Mouse (Mus musculus): Measurements from ENCODE around the gene Tada1. TPM values are rescaled to one million over a fixed set of nuclear protein-coding genes. Genes with fewer than 3 reads are reported as not detected.

Gene Tada1
- polyA plus RNA-seq, 1 experiment from 2014 or later: 99.7 TPM

GRCm38 (mm10) chr1:166412266-166412665 is 33.4 kb downstream of the Tada1 start:
- Histone ChIP-seq H3K9ac (replicated peaks; ENCODE audit: low read length) (no peak overlapping the region), H3K4me1 (ENCODE audit: control insufficient read depth, insufficient read depth, low read length) (peaks cover 8% of the 10 kb centered on the region), H3K4me2 (ENCODE audit: low read length) (no peak overlapping the region), H3K4me3 (replicated peaks; ENCODE audit: low read depth, low read length) (no peak overlapping the region), H3K36me3 (ENCODE audit: control insufficient read depth, insufficient read depth, low read length) (peaks cover 5% of the 10 kb centered on the region), H3K9me3 (ENCODE audit: control insufficient read depth, low read length) (no peaks in the 10 kb centered on the region), H3K27ac (replicated peaks; ENCODE audit: low read depth, low read length) (no peak overlapping the region), H3K27me3 (ENCODE audit: control insufficient read depth, insufficient read depth, low read length) (no peaks in the 10 kb centered on the region)
- DNase-seq (no peak), ATAC-seq (ENCODE audit: low FRiP score, low TSS enrichment) (no peak)
- whole genome bisulfite sequencing: 89% methylated on average over 3 of the region's 3 CpGs

GRCm38 (mm10) chr1:166429053-166429452 is 50.2 kb downstream of the Tada1 start:
- Histone ChIP-seq H3K4me1 (ENCODE audit: control insufficient read depth, insufficient read depth, low read length) (no peaks in the 10 kb centered on the region), H3K4me3 (replicated peaks; ENCODE audit: low read depth, low read length) (no peak overlapping the region), H3K9me3 (ENCODE audit: control insufficient read depth, low read length) (no peaks in the 10 kb centered on the region), H3K36me3 (ENCODE audit: control insufficient read depth, insufficient read depth, low read length) (no peaks in the 10 kb centered on the region), H3K4me2 (ENCODE audit: low read length) (no peak overlapping the region), H3K27ac (replicated peaks; ENCODE audit: low read depth, low read length) (no peak overlapping the region), H3K27me3 (ENCODE audit: control insufficient read depth, insufficient read depth, low read length) (no peaks in the 10 kb centered on the region), H3K9ac (replicated peaks; ENCODE audit: low read length) (no peak overlapping the region)
- ATAC-seq (ENCODE audit: low FRiP score, low TSS enrichment) (no peak), DNase-seq (peak; percentile 82)
- 74% methylated on average over 3 of the region's 3 CpGs for WGBS

GRCm38 (mm10) chr1:166429809-166430431 is 51.0 kb downstream of the Tada1 start:
- no peak overlapping the region for H3K4me2 ChIP-seq (ENCODE audit: low read length)
- ATAC-seq (ENCODE audit: low FRiP score, low TSS enrichment) (no peak), DNase-seq (peak; percentile 17)
- H3K27me3 ChIP-seq (ENCODE audit: control insufficient read depth, insufficient read depth, low read length): no peaks in the 10 kb centered on the region
- no peaks in the 10 kb centered on the region for H3K36me3 ChIP-seq (ENCODE audit: control insufficient read depth, insufficient read depth, low read length)
- no peak overlapping the region for H3K27ac ChIP-seq (replicated peaks; ENCODE audit: low read depth, low read length)
- no peak overlapping the region for H3K9ac ChIP-seq (replicated peaks; ENCODE audit: low read length)
- H3K4me3 ChIP-seq (replicated peaks; ENCODE audit: low read depth, low read length): no peak overlapping the region
- 64% methylated on average over 10 of the region's 10 CpGs for WGBS
- no peaks in the 10 kb centered on the region for H3K9me3 ChIP-seq (ENCODE audit: control insufficient read depth, low read length)
- no peaks in the 10 kb centered on the region for H3K4me1 ChIP-seq (ENCODE audit: control insufficient read depth, insufficient read depth, low read length)

- ATAC-seq (ENCODE audit: low FRiP score, low TSS enrichment): no peak
- 78% methylated on average over 6 of the region's 6 CpGs for WGBS
Observed at GRCm38 (mm10) chr1:166439426-166439825, 60.5 kb downstream of the Tada1 start.

GRCm38 (mm10) chr1:166441992-166442391 is 63.1 kb downstream of the Tada1 start:
- Histone ChIP-seq H3K4me3 (replicated peaks; ENCODE audit: low read depth, low read length) (no peak overlapping the region), H3K36me3 (ENCODE audit: control insufficient read depth, insufficient read depth, low read length) (no peaks in the 10 kb centered on the region), H3K27ac (replicated peaks; ENCODE audit: low read depth, low read length) (no peak overlapping the region), H3K9me3 (ENCODE audit: control insufficient read depth, low read length) (no peaks in the 10 kb centered on the region), H3K27me3 (ENCODE audit: control insufficient read depth, insufficient read depth, low read length) (no peaks in the 10 kb centered on the region), H3K4me1 (ENCODE audit: control insufficient read depth, insufficient read depth, low read length) (no peaks in the 10 kb centered on the region), H3K4me2 (ENCODE audit: low read length) (no peak overlapping the region), H3K9ac (replicated peaks; ENCODE audit: low read length) (no peak overlapping the region)
- DNase-seq (no peak), ATAC-seq (ENCODE audit: low FRiP score, low TSS enrichment) (no peak)
- 91% methylated on average over 3 of the region's 3 CpGs for WGBS

More at GRCm38 (mm10) chr1:166439426-166439825, 60.5 kb downstream of the Tada1 start:
- Histone ChIP-seq H3K9ac (replicated peaks; ENCODE audit: low read length) (no peak overlapping the region), H3K4me2 (ENCODE audit: low read length) (no peak overlapping the region), H3K4me1 (ENCODE audit: control insufficient read depth, insufficient read depth, low read length) (no peaks in the 10 kb centered on the region), H3K4me3 (replicated peaks; ENCODE audit: low read depth, low read length) (no peak overlapping the region), H3K9me3 (ENCODE audit: control insufficient read depth, low read length) (no peaks in the 10 kb centered on the region), H3K27me3 (ENCODE audit: control insufficient read depth, insufficient read depth, low read length) (no peaks in the 10 kb centered on the region), H3K36me3 (ENCODE audit: control insufficient read depth, insufficient read depth, low read length) (no peaks in the 10 kb centered on the region), H3K27ac (replicated peaks; ENCODE audit: low read depth, low read length) (no peak overlapping the region)
- DNase-seq: no peak

Other genes starting within 250 kb of the Tada1 start
- not detected in 2 replicates for gene Gpa33, start 248.9 kb upstream of the Tada1 start, polyA plus RNA-seq (2014; fragmentation: Nextera tagmentation; extraction: Ambion mirVana)
- not detected in 2 replicates for gene Mael, start 140.3 kb upstream of the Tada1 start, polyA plus RNA-seq (2014; fragmentation: Nextera tagmentation; extraction: Ambion mirVana)
- gene Ildr2, start 125.0 kb upstream of the Tada1 start, polyA plus RNA-seq (2014; fragmentation: Nextera tagmentation; extraction: Ambion mirVana): 3.7 and 4.1 TPM in 2 replicates
- gene Pogk, start 30.8 kb downstream of the Tada1 start, polyA plus RNA-seq (2014; fragmentation: Nextera tagmentation; extraction: Ambion mirVana): 32.2 and 49.0 TPM in 2 replicates
- not detected in 2 replicates for gene Gm4846, start 118.5 kb downstream of the Tada1 start, polyA plus RNA-seq (2014; fragmentation: Nextera tagmentation; extraction: Ambion mirVana)

Measured in midbrain, embryonic 14.5 days (tissue).